In genomic region chr16:20717978-20718670, GRCm38 (mm10) we compare ENCODE assay signal across 8 mouse cellular contexts. TPM values are rescaled to one million over a fixed set of nuclear protein-coding genes. Genes with fewer than 3 reads are reported as not detected.
A peak's percentile ranks its signal among the peaks of the same experiment; 100 is the strongest.
DNase-seq lines count a peak whose midpoint lies in the region; ATAC-seq and TF ChIP-seq lines count a peak whose summit lies in the region.

No protein-coding gene starts in this region.

- peak; percentile 40 for DNase-seq in lung, embryonic 14.5 days
- no peak for DNase-seq in lung, postnatal 4 days
- no peak for DNase-seq in embryonic facial prominence, embryonic 10.5 days (ENCODE audit: low spot score)
- DNase-seq in cerebellum, postnatal 25 days: no peak
- no peak for DNase-seq in kidney, postnatal 10 days
- no peak for DNase-seq in Muller cell, postnatal 12 days (ENCODE audit: inconsistent ontology term)

- H3K4me3 ChIP-seq in lung, embryonic 14.5 days (ENCODE audit: low read depth, low read length): peak overlapping the region; percentile 61
- peak overlapping the region; percentile 77 for H3K4me3 ChIP-seq in embryonic facial prominence, embryonic 10.5 days
- H3K4me3 ChIP-seq in intestine, embryonic 16.5 days (ENCODE audit: low read length): peak overlapping the region; percentile 74
- peak overlapping the region; percentile 55 for H3K4me3 ChIP-seq in neural tube, embryonic 15.5 days (replicated peaks)

- 2% methylated on average over 18 of the region's 18 CpGs for WGBS in lung, embryonic 14.5 days
- WGBS in embryonic facial prominence, embryonic 10.5 days: 2% methylated on average over 18 of the region's 18 CpGs
- 1% methylated on average over 18 of the region's 18 CpGs for WGBS in intestine, embryonic 16.5 days
- 3% methylated on average over 18 of the region's 18 CpGs for WGBS in neural tube, embryonic 15.5 days

- peak; percentile 18 for ATAC-seq in lung, embryonic 14.5 days (ENCODE audit: insufficient read depth)
- peak; percentile 26 for ATAC-seq in intestine, embryonic 16.5 days
- peak; percentile 12 for ATAC-seq in neural tube, embryonic 15.5 days (ENCODE audit: low FRiP score)

- peaks cover 29% of the 10 kb centered on the region for H3K36me3 ChIP-seq in lung, embryonic 14.5 days (ENCODE audit: insufficient read depth)
- H3K36me3 ChIP-seq in embryonic facial prominence, embryonic 10.5 days (replicated peaks): peaks cover 39% of the 10 kb centered on the region
- peaks cover 8% of the 10 kb centered on the region for H3K36me3 ChIP-seq in intestine, embryonic 16.5 days (ENCODE audit: control insufficient read depth, insufficient read depth, low read length)
- peaks cover 23% of the 10 kb centered on the region for H3K36me3 ChIP-seq in neural tube, embryonic 15.5 days

- peak overlapping the region; percentile 67 for H3K9ac ChIP-seq in lung, embryonic 14.5 days
- peak overlapping the region; percentile 84 for H3K9ac ChIP-seq in intestine, embryonic 16.5 days (ENCODE audit: low read depth, low read length)
- H3K9ac ChIP-seq in neural tube, embryonic 15.5 days (replicated peaks): peak overlapping the region; percentile 63

- H3K4me1 ChIP-seq in lung, embryonic 14.5 days (ENCODE audit: insufficient read depth): peaks cover 9% of the 10 kb centered on the region
- H3K4me1 ChIP-seq in embryonic facial prominence, embryonic 10.5 days: peaks cover 50% of the 10 kb centered on the region
- H3K4me1 ChIP-seq in intestine, embryonic 16.5 days (ENCODE audit: control insufficient read depth, insufficient read depth, low read length): peaks cover 20% of the 10 kb centered on the region
- peaks cover 46% of the 10 kb centered on the region for H3K4me1 ChIP-seq in neural tube, embryonic 15.5 days

- peak overlapping the region; percentile 89 for H3K4me2 ChIP-seq in lung, embryonic 14.5 days
- H3K4me2 ChIP-seq in intestine, embryonic 16.5 days (ENCODE audit: low read depth, low read length): peak overlapping the region; percentile 91
- peak overlapping the region; percentile 95 for H3K4me2 ChIP-seq in neural tube, embryonic 15.5 days

- peak overlapping the region; percentile 97 for H3K27ac ChIP-seq in lung, embryonic 14.5 days (ENCODE audit: low read depth)
- peak overlapping the region; percentile 93 for H3K27ac ChIP-seq in embryonic facial prominence, embryonic 10.5 days (replicated peaks)
- H3K27ac ChIP-seq in intestine, embryonic 16.5 days (ENCODE audit: low read length): peak overlapping the region; percentile 99
- peak overlapping the region; percentile 94 for H3K27ac ChIP-seq in neural tube, embryonic 15.5 days (replicated peaks)

- H3K9me3 ChIP-seq in lung, embryonic 14.5 days (ENCODE audit: low read depth, low read length): no peaks in the 10 kb centered on the region
- no peaks in the 10 kb centered on the region for H3K9me3 ChIP-seq in embryonic facial prominence, embryonic 10.5 days
- H3K9me3 ChIP-seq in intestine, embryonic 16.5 days (ENCODE audit: control insufficient read depth, low read length): no peaks in the 10 kb centered on the region
- no peaks in the 10 kb centered on the region for H3K9me3 ChIP-seq in neural tube, embryonic 15.5 days (replicated peaks)

- no peaks in the 10 kb centered on the region for H3K27me3 ChIP-seq in lung, embryonic 14.5 days (ENCODE audit: insufficient read depth, low read length)
- H3K27me3 ChIP-seq in embryonic facial prominence, embryonic 10.5 days (replicated peaks; ENCODE audit: low read depth, poor library complexity, severe bottlenecking): no peaks in the 10 kb centered on the region; the same call in 1 of the 2 replicates
- no peaks in the 10 kb centered on the region for H3K27me3 ChIP-seq in intestine, embryonic 16.5 days (replicated peaks; ENCODE audit: control insufficient read depth, insufficient read depth, low read length)
- H3K27me3 ChIP-seq in neural tube, embryonic 15.5 days (replicated peaks): no peaks in the 10 kb centered on the region

- no peak for TF ChIP-seq CTCF in lung, embryonic 14.5 days (IDR thresholded peaks at IDR 0.05; ENCODE audit: low read depth)

RNA-seq across cellular contexts. Expression of gene Clcn2, which starts 0.6 kb away (rescaled TPM):
- 7.5 and 10.1 TPM in 2 replicates for polyA plus RNA-seq in lung, embryonic 14.5 days (2014; fragmentation: Nextera tagmentation; extraction: Ambion mirVana)
- polyA plus RNA-seq in embryonic facial prominence, embryonic 10.5 days (2016; fragmentation: Nextera tagmentation; extraction: Ambion mirVana): 13.9 and 15.9 TPM in 2 replicates
- 12.0 and 13.1 TPM in 2 replicates for polyA plus RNA-seq in intestine, embryonic 16.5 days (2015; fragmentation: Nextera tagmentation; extraction: Ambion mirVana)
- polyA plus RNA-seq in neural tube, embryonic 15.5 days (2015; fragmentation: Nextera tagmentation; extraction: Ambion mirVana): 27.4 and 34.6 TPM in 2 replicates

RNA-seq across cellular contexts. Expression of gene Polr2h, which starts 0.7 kb away (rescaled TPM):
- 101 and 114 TPM in 2 replicates for polyA plus RNA-seq in lung, embryonic 14.5 days (2014; fragmentation: Nextera tagmentation; extraction: Ambion mirVana)
- 151 and 153 TPM in 2 replicates for polyA plus RNA-seq in embryonic facial prominence, embryonic 10.5 days (2016; fragmentation: Nextera tagmentation; extraction: Ambion mirVana)
- 84.5 and 95.5 TPM in 2 replicates for polyA plus RNA-seq in intestine, embryonic 16.5 days (2015; fragmentation: Nextera tagmentation; extraction: Ambion mirVana)
- polyA plus RNA-seq in neural tube, embryonic 15.5 days (2015; fragmentation: Nextera tagmentation; extraction: Ambion mirVana): 90.9 and 95.4 TPM in 2 replicates

RNA-seq across cellular contexts. Expression of gene Chrd, which starts 14.8 kb away (rescaled TPM):
- polyA plus RNA-seq in lung, embryonic 14.5 days (2014; fragmentation: Nextera tagmentation; extraction: Ambion mirVana): 3.4 and 4.8 TPM in 2 replicates
- polyA plus RNA-seq in embryonic facial prominence, embryonic 10.5 days (2016; fragmentation: Nextera tagmentation; extraction: Ambion mirVana): 1.3 and 1.4 TPM in 2 replicates
- 3.0 and 3.1 TPM in 2 replicates for polyA plus RNA-seq in intestine, embryonic 16.5 days (2015; fragmentation: Nextera tagmentation; extraction: Ambion mirVana)
- polyA plus RNA-seq in neural tube, embryonic 15.5 days (2015; fragmentation: Nextera tagmentation; extraction: Ambion mirVana): 6.3 and 7.5 TPM in 2 replicates

RNA-seq across cellular contexts. Expression of gene Thpo, which starts 16.2 kb away (rescaled TPM):
- polyA plus RNA-seq in lung, embryonic 14.5 days (2014; fragmentation: Nextera tagmentation; extraction: Ambion mirVana): 0.76 and 1.1 TPM in 2 replicates
- polyA plus RNA-seq in embryonic facial prominence, embryonic 10.5 days (2016; fragmentation: Nextera tagmentation; extraction: Ambion mirVana): 0.44 and 0.72 TPM in 2 replicates
- 2.6 and 2.9 TPM in 2 replicates for polyA plus RNA-seq in intestine, embryonic 16.5 days (2015; fragmentation: Nextera tagmentation; extraction: Ambion mirVana)
- 1.0 and 1.2 TPM in 2 replicates for polyA plus RNA-seq in neural tube, embryonic 15.5 days (2015; fragmentation: Nextera tagmentation; extraction: Ambion mirVana)

RNA-seq across cellular contexts. Expression of gene Fam131a, which starts 25.1 kb away (rescaled TPM):
- 3.4 TPM in 2 replicates for polyA plus RNA-seq in lung, embryonic 14.5 days (2014; fragmentation: Nextera tagmentation; extraction: Ambion mirVana)
- 2.9 and 4.8 TPM in 2 replicates for polyA plus RNA-seq in embryonic facial prominence, embryonic 10.5 days (2016; fragmentation: Nextera tagmentation; extraction: Ambion mirVana)
- polyA plus RNA-seq in intestine, embryonic 16.5 days (2015; fragmentation: Nextera tagmentation; extraction: Ambion mirVana): 6.2 and 6.8 TPM in 2 replicates
- polyA plus RNA-seq in neural tube, embryonic 15.5 days (2015; fragmentation: Nextera tagmentation; extraction: Ambion mirVana): 42.2 and 48.6 TPM in 2 replicates
